Mouse (Mus musculus) myocyte (in vitro differentiated cells): ENCODE results near the gene Bbof1. TPM values are rescaled to one million over a fixed set of nuclear protein-coding genes. Genes with fewer than 3 reads are reported as not detected.

Experiments used
- H3K27me3 ChIP-seq: one replicate; pipeline ENCODE4 v1.6.1; 2011; ENCODE audit not compliant: control insufficient read depth, insufficient read depth, insufficient read length
- H3K36me3 ChIP-seq: one replicate; pipeline ENCODE4 v1.6.1; 2011; ENCODE audit not compliant: control insufficient read depth, insufficient read depth
- H3K4me2 ChIP-seq: one replicate; pipeline ENCODE4 v1.6.1; 2011; ENCODE audit warnings: low read depth, control low read depth
- H3K4me3 ChIP-seq: one replicate; pipeline ENCODE4 v1.5.1; 2011; ENCODE audit warnings: mild to moderate bottlenecking, control low read depth, moderate library complexity
- H3K79me2 ChIP-seq: one replicate; pipeline ENCODE4 v1.6.1; 2011; ENCODE audit not compliant: control insufficient read depth, insufficient read depth
- H3ac ChIP-seq: one replicate; pipeline ENCODE4 v1.6.1; 2011; ENCODE audit not compliant: control insufficient read depth, insufficient read length
- CEBPB ChIP-seq: IDR thresholded peaks from 2 replicates; pipeline ENCODE4 v1.6.1; 2011; ENCODE audit warnings: mild to moderate bottlenecking, moderate library complexity; ENCODE audit not compliant: poor library complexity, insufficient read depth, severe bottlenecking
- E2F4 ChIP-seq: IDR thresholded peaks from one replicate; pipeline ENCODE4 v1.6.1; 2011; ENCODE audit warnings: mild to moderate bottlenecking, control low read depth, moderate library complexity; ENCODE audit not compliant: insufficient read depth
- MAX ChIP-seq: IDR thresholded peaks from one replicate; pipeline ENCODE4 v1.6.1; 2011; ENCODE audit warnings: low read depth, mild to moderate bottlenecking, control low read depth
- MYOD1 ChIP-seq, 3 experiments: IDR thresholded peaks; one replicate each; pipeline ENCODE4 v1.6.1; 2011; ENCODE audit warnings: control low read depth in 2 of 3, low read depth in 2 of 3, mild to moderate bottlenecking in 2 of 3, moderate library complexity in 1 of 3; ENCODE audit not compliant: insufficient read length in 2 of 3, control insufficient read depth in 1 of 3
- MYOG ChIP-seq, 3 experiments: IDR thresholded peaks; one replicate each; pipeline ENCODE4 v1.6.1; 2011; ENCODE audit warnings: control low read depth in 2 of 3, low read depth in 2 of 3, mild to moderate bottlenecking in 2 of 3; ENCODE audit not compliant: insufficient read length in 2 of 3, control insufficient read depth in 1 of 3, insufficient read depth in 1 of 3
- POLR2A ChIP-seq: IDR thresholded peaks from one replicate; pipeline ENCODE4 v1.6.1; 2011; ENCODE audit warnings: low read depth, mild to moderate bottlenecking, control low read depth, moderate library complexity; ENCODE audit not compliant: insufficient read length
- POLR2AphosphoS2 ChIP-seq: IDR thresholded peaks from one replicate; pipeline ENCODE4 v1.6.1; 2011; ENCODE audit warnings: low read depth, control low read depth; ENCODE audit not compliant: insufficient read length
- REST ChIP-seq: IDR thresholded peaks from one replicate; pipeline ENCODE4 v1.6.1; 2011; ENCODE audit warnings: mild to moderate bottlenecking, control low read depth, moderate library complexity; ENCODE audit not compliant: insufficient read depth, insufficient read length
- SRF ChIP-seq: IDR thresholded peaks from one replicate; pipeline ENCODE4 v1.6.1; 2011; ENCODE audit warnings: low read depth; ENCODE audit not compliant: control insufficient read depth, insufficient read length
- TCF12 ChIP-seq: IDR thresholded peaks from one replicate; pipeline ENCODE4 v1.6.1; 2011; ENCODE audit warnings: mild to moderate bottlenecking, control low read depth; ENCODE audit not compliant: poor library complexity, insufficient read depth, severe bottlenecking
- TCF3 ChIP-seq: IDR thresholded peaks from one replicate; pipeline ENCODE4 v1.6.1; 2011; ENCODE audit warnings: low read depth, control low read depth; ENCODE audit not compliant: insufficient read length
- USF1 ChIP-seq: IDR thresholded peaks from one replicate; pipeline ENCODE4 v1.6.1; 2011; ENCODE audit warnings: low read depth, mild to moderate bottlenecking, control low read depth, moderate library complexity
- polyA plus RNA-seq: library from polyadenylated mRNA; unstranded; fragments of >200 nt; fragmentation: generic; extraction: Trizol; gene quantifications from one replicate; pipeline ENCODE4 v1.2.1, GENCODE M21; 2012; ENCODE audit warnings: missing spikeins

Bbof1 gene
- polyA plus RNA-seq, 1 experiment: 0.38 TPM

DNA sequence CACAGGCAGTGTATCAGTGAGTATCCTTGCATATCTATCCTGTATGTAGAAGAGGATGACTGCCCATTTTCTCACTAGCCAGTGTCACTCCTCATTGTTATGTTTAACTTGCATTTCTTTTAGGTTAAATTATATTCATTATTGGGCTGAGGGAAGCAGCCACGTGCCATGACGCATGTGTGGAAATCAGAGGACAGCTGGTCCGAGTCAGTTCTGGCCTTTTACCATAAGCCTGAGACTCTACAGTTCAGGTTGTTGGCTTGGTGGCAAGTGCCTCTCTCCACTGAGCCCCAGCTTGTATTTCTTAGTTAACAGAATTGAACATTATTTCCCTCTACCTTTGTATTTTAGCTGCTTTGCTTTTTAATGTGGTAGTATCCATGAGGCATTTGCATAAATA lies 48.0 kb downstream of the Bbof1 start:
- H3K27me3 ChIP-seq: no peaks in the 10 kb centered on the region
- peaks cover 22% of the 10 kb centered on the region for H3K36me3 ChIP-seq
- no peak overlapping the region for H3K4me3 ChIP-seq
- H3K4me2 ChIP-seq: no peak overlapping the region
- no peak overlapping the region for H3ac ChIP-seq
- H3K79me2 ChIP-seq: peaks cover 14% of the 10 kb centered on the region
- no peak for TF ChIP-seq POLR2A
- TF ChIP-seq MYOG (IDR thresholded peaks at IDR 0.05; ENCODE audit: control insufficient read depth in 1 of 3, insufficient read depth in 1 of 3, insufficient read length in 2 of 3, low read depth in 2 of 3): no peak

DNA sequence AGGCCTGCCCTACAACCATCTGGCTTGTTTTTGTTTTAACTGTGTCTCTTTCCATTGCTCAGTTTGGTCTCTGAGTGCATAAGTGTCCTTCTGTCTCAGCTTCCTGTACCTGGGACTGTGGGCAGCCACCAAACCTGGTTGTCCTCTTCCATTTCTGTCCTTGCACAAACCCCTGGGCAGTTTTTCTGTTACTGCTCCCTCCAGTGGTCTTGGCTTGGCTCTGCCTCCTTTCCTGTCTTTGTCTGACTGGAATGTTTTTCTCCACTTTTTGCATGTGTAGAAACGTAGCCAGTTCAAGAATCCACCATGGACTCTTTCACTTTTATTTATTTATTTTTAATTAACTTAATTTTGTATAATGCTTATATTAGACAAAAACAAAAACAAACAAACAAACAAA lies 51.0 kb downstream of the Bbof1 start:
- Histone ChIP-seq H3K4me2 (no peak overlapping the region), H3K4me3 (no peak overlapping the region), H3K27me3 (no peaks in the 10 kb centered on the region), H3K79me2 (no peaks in the 10 kb centered on the region), H3ac (no peak overlapping the region), H3K36me3 (peaks cover 24% of the 10 kb centered on the region)
- no peak for TF ChIP-seq MYOG (IDR thresholded peaks at IDR 0.05; ENCODE audit: control insufficient read depth in 1 of 3, insufficient read depth in 1 of 3, insufficient read length in 2 of 3, low read depth in 2 of 3)
- TF ChIP-seq USF1: no peak
- no peak for TF ChIP-seq SRF
- TF ChIP-seq TCF12: no peak
- no peak for TF ChIP-seq POLR2AphosphoS2
- TF ChIP-seq MAX: no peak
- no peak for TF ChIP-seq E2F4
- no peak for TF ChIP-seq POLR2A
- TF ChIP-seq TCF3: no peak
- TF ChIP-seq MYOD1 (IDR thresholded peaks at IDR 0.05; ENCODE audit: control insufficient read depth in 1 of 3, insufficient read length in 2 of 3, low read depth in 2 of 3): no peak

DNA sequence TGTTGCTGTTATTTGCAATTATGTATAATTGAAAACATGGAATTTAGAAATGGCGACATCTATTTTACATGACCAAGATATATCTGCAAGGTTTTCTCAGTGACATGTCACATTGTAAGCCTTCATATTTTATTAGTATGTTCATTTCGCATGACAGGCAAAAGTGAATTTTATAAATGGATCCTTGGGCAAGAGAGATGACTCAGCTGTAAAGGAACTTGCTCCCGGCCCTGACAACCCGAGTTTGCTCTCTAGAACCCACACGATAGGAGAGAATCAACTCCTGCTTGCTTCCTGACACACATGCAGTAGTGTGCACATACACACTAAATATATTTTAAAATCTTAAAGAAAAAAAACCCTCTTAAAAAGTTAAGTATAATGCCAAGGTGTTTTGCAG lies 52.5 kb downstream of the Bbof1 start:
- H3K27me3 ChIP-seq: no peaks in the 10 kb centered on the region
- TF ChIP-seq POLR2A: no peak
- no peak for TF ChIP-seq SRF
- TF ChIP-seq CEBPB: no peak
- no peak for TF ChIP-seq MAX
- no peak for TF ChIP-seq REST
- no peak for TF ChIP-seq E2F4
- no peak for TF ChIP-seq USF1
- TF ChIP-seq MYOD1 (IDR thresholded peaks at IDR 0.05; ENCODE audit: control insufficient read depth in 1 of 3, insufficient read length in 2 of 3, low read depth in 2 of 3): no peak
- H3K4me2 ChIP-seq: no peak overlapping the region
- peaks cover 33% of the 10 kb centered on the region for H3K36me3 ChIP-seq
- H3ac ChIP-seq: no peak overlapping the region
- no peak overlapping the region for H3K4me3 ChIP-seq
- no peaks in the 10 kb centered on the region for H3K79me2 ChIP-seq

DNA sequence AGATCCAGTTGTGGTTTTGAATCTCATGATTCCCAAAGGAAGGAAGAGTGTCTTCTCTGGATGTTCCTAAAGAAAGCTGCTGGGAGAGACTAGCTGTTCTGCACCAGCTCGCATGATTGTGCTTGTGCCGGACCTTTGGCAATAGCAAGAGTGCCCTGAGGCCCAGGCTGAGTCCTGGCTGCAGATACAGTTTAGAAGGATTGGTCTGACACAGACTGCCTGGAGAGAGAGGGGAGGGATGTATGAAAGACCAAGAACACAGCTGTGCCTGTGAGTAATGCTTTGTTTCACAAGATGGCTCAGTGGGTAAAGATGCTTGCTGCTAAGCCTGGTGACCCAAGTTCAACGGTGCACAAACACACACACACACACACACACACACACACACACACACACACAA lies 54.0 kb downstream of the Bbof1 start:
- Histone ChIP-seq H3ac (no peak overlapping the region), H3K79me2 (no peaks in the 10 kb centered on the region), H3K4me2 (no peak overlapping the region), H3K36me3 (peaks cover 33% of the 10 kb centered on the region), H3K27me3 (no peaks in the 10 kb centered on the region), H3K4me3 (no peak overlapping the region)
- no peak for TF ChIP-seq E2F4
- TF ChIP-seq TCF3: no peak
- TF ChIP-seq POLR2A: no peak
- no peak for TF ChIP-seq REST
- no peak for TF ChIP-seq POLR2AphosphoS2
- no peak for TF ChIP-seq MYOG (IDR thresholded peaks at IDR 0.05; ENCODE audit: control insufficient read depth in 1 of 3, insufficient read depth in 1 of 3, insufficient read length in 2 of 3, low read depth in 2 of 3)
- TF ChIP-seq CEBPB: no peak
- no peak for TF ChIP-seq MYOD1 (IDR thresholded peaks at IDR 0.05; ENCODE audit: control insufficient read depth in 1 of 3, insufficient read length in 2 of 3, low read depth in 2 of 3)
- TF ChIP-seq USF1: no peak
- TF ChIP-seq MAX: no peak
- TF ChIP-seq TCF12: no peak
- no peak for TF ChIP-seq SRF

DNA sequence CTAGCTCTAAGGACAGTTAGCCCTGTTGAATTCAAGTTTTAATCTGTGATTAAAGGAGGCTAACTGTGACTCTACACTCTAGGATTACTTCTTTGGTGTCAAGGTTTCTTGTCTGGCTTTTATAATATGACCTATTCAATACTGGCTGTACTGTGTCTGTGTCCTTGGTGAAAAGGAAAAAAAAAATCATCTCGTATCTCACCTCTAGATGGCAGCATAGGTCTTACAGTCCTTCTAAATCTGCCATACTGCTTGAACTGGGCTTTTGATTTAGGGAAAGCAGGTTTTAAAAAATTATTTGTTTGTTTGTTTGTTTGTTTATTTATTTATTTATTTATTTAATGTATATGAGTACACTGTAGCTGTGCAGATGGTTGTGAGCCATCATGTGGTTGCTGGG lies 59.8 kb downstream of the Bbof1 start:
- no peak for TF ChIP-seq MYOG (IDR thresholded peaks at IDR 0.05; ENCODE audit: control insufficient read depth in 1 of 3, insufficient read depth in 1 of 3, insufficient read length in 2 of 3, low read depth in 2 of 3)
- no peak for TF ChIP-seq MAX
- no peak for TF ChIP-seq TCF3
- TF ChIP-seq MYOD1 (IDR thresholded peaks at IDR 0.05; ENCODE audit: control insufficient read depth in 1 of 3, insufficient read length in 2 of 3, low read depth in 2 of 3): no peak
- TF ChIP-seq REST: no peak
- no peak for TF ChIP-seq CEBPB
- TF ChIP-seq SRF: no peak
- TF ChIP-seq E2F4: no peak
- TF ChIP-seq TCF12: no peak
- no peak for TF ChIP-seq USF1
- TF ChIP-seq POLR2AphosphoS2: no peak
- no peak for TF ChIP-seq POLR2A
- Histone ChIP-seq H3K27me3 (no peaks in the 10 kb centered on the region), H3ac (no peak overlapping the region), H3K79me2 (no peaks in the 10 kb centered on the region), H3K4me3 (no peak overlapping the region), H3K4me2 (no peak overlapping the region), H3K36me3 (peaks cover 17% of the 10 kb centered on the region)
